11 mouse cellular contexts compared by ENCODE assay signal in genomic region chrX:106485671-106486070, GRCm38 (mm10). TPM values are rescaled to one million over a fixed set of nuclear protein-coding genes. Genes with fewer than 3 reads are reported as not detected.
DNase-seq lines count a peak whose midpoint lies in the region; ATAC-seq and TF ChIP-seq lines count a peak whose summit lies in the region.
"Had no signal": no experiment of that assay in that cellular context is flagged by ENCODE, and none has a peak within 500 bp of the region (broad histone marks: within the 10 kb centered on the region; RNA-seq: fewer than 3 reads in every experiment).

No protein-coding gene starts in this region.

- no peaks in the 10 kb centered on the region for H3K36me3 ChIP-seq in kidney, embryonic 14.5 days (ENCODE audit: control insufficient read depth, insufficient read depth, low read length)
- H3K36me3 ChIP-seq in embryonic facial prominence, embryonic 10.5 days (replicated peaks): no peaks in the 10 kb centered on the region
- H3K36me3 ChIP-seq in hindbrain, embryonic 15.5 days: no peaks in the 10 kb centered on the region
- no peaks in the 10 kb centered on the region for H3K36me3 ChIP-seq in midbrain, embryonic 14.5 days (ENCODE audit: control insufficient read depth, insufficient read depth, low read length)

- H3K9ac ChIP-seq in kidney, embryonic 14.5 days (ENCODE audit: low read depth, low read length): peak overlapping the region; percentile 47
- H3K9ac ChIP-seq in hindbrain, embryonic 15.5 days: no peak overlapping the region
- no peak overlapping the region for H3K9ac ChIP-seq in midbrain, embryonic 14.5 days (replicated peaks; ENCODE audit: low read length)

- H3K27ac ChIP-seq in kidney, embryonic 14.5 days (ENCODE audit: low read depth, low read length): no peak overlapping the region
- peak overlapping the region; percentile 86 for H3K27ac ChIP-seq in embryonic facial prominence, embryonic 10.5 days (replicated peaks)
- H3K27ac ChIP-seq in hindbrain, embryonic 15.5 days (replicated peaks): no peak overlapping the region
- no peak overlapping the region for H3K27ac ChIP-seq in midbrain, embryonic 14.5 days (replicated peaks; ENCODE audit: low read depth, low read length)
- no peak overlapping the region for H3K27ac ChIP-seq in layer of hippocampus, adult 2 months

- no peak for DNase-seq in kidney, adult 11 months
- no peak for DNase-seq in embryonic facial prominence, embryonic 10.5 days (ENCODE audit: low spot score)
- peak; percentile 1 for DNase-seq in midbrain, embryonic 14.5 days
- DNase-seq in spleen, postnatal 14 days (ENCODE audit: low spot score in 2 of 2): no peak
- no peak for DNase-seq in adrenal gland, postnatal 4 days (ENCODE audit: low spot score in 2 of 2)
- no peak for DNase-seq in layer of hippocampus, adult 2 months (ENCODE audit: low spot score in 2 of 2)
- DNase-seq: cerebellum, adult 9-11 months had no signal

- H3K4me1 ChIP-seq in kidney, embryonic 14.5 days (ENCODE audit: control insufficient read depth, insufficient read depth, low read length): no peaks in the 10 kb centered on the region
- H3K4me1 ChIP-seq in embryonic facial prominence, embryonic 10.5 days: peaks cover 10% of the 10 kb centered on the region
- H3K4me1 ChIP-seq in hindbrain, embryonic 15.5 days (replicated peaks): 0 out of 2 replicates have a peak, but pooled peaks cover 10% of the 10 kb centered on the region
- H3K4me1 ChIP-seq in midbrain, embryonic 14.5 days (ENCODE audit: control insufficient read depth, insufficient read depth, low read length): no peaks in the 10 kb centered on the region

- ATAC-seq in kidney, embryonic 14.5 days (ENCODE audit: low FRiP score, low TSS enrichment): peak; percentile 79
- no peak; the same call in 1 of the 2 replicates for ATAC-seq in hindbrain, embryonic 15.5 days (ENCODE audit: low FRiP score, low read depth)
- ATAC-seq in midbrain, embryonic 14.5 days (ENCODE audit: low FRiP score, low TSS enrichment): no peak; the same call in 1 of the 2 replicates

- WGBS in kidney, embryonic 14.5 days: 27% methylated on average over 13 of the region's 13 CpGs
- 12% methylated on average over 13 of the region's 13 CpGs for WGBS in embryonic facial prominence, embryonic 10.5 days
- WGBS in hindbrain, embryonic 15.5 days: 14% methylated on average over 13 of the region's 13 CpGs
- WGBS in midbrain, embryonic 14.5 days: 26% methylated on average over 13 of the region's 13 CpGs

- peaks cover 5% of the 10 kb centered on the region; the same call in 1 of the 2 replicates for H3K27me3 ChIP-seq in kidney, embryonic 14.5 days (ENCODE audit: control insufficient read depth, insufficient read depth, low read length)
- peaks cover 29% of the 10 kb centered on the region for H3K27me3 ChIP-seq in embryonic facial prominence, embryonic 10.5 days (replicated peaks; ENCODE audit: low read depth, poor library complexity, severe bottlenecking)
- H3K27me3 ChIP-seq in hindbrain, embryonic 15.5 days: peaks cover 26% of the 10 kb centered on the region
- H3K27me3 ChIP-seq in midbrain, embryonic 14.5 days (ENCODE audit: control insufficient read depth, insufficient read depth, low read length): peaks cover 6% of the 10 kb centered on the region; the same call in 1 of the 2 replicates

- H3K4me3 ChIP-seq in kidney, embryonic 14.5 days (ENCODE audit: low read length): peak overlapping the region; percentile 42
- H3K4me3 ChIP-seq in embryonic facial prominence, embryonic 10.5 days: peak overlapping the region; percentile 60
- H3K4me3 ChIP-seq in hindbrain, embryonic 15.5 days: peak overlapping the region; percentile 37
- H3K4me3 ChIP-seq in midbrain, embryonic 14.5 days (replicated peaks; ENCODE audit: low read depth, low read length): peak overlapping the region; percentile 38
- no peak overlapping the region for H3K4me3 ChIP-seq in layer of hippocampus, adult 2 months
- H3K4me3 ChIP-seq: myocyte had no signal

- TF ChIP-seq CTCF in layer of hippocampus, adult 2 months (conservative IDR thresholded peaks at IDR 0.05): no peak

- H3K9me3 ChIP-seq in kidney, embryonic 14.5 days (ENCODE audit: control insufficient read depth, low read length): no peaks in the 10 kb centered on the region
- no peaks in the 10 kb centered on the region for H3K9me3 ChIP-seq in embryonic facial prominence, embryonic 10.5 days
- no peaks in the 10 kb centered on the region for H3K9me3 ChIP-seq in hindbrain, embryonic 15.5 days
- no peaks in the 10 kb centered on the region for H3K9me3 ChIP-seq in midbrain, embryonic 14.5 days (ENCODE audit: control insufficient read depth, low read length)

- H3K4me2 ChIP-seq in kidney, embryonic 14.5 days (replicated peaks; ENCODE audit: low read depth, low read length): peak overlapping the region; percentile 56
- peak overlapping the region; percentile 60 for H3K4me2 ChIP-seq in hindbrain, embryonic 15.5 days
- peak overlapping the region; percentile 63 for H3K4me2 ChIP-seq in midbrain, embryonic 14.5 days (ENCODE audit: low read length)

RNA-seq across cellular contexts. Expression of gene Fndc3c1, which starts 0.5 kb away (rescaled TPM):
- polyA plus RNA-seq in kidney, embryonic 14.5 days (2014; fragmentation: Nextera tagmentation; extraction: Ambion mirVana): 12.9 and 17.4 TPM in 2 replicates
- 110 and 140 TPM in 2 replicates for polyA plus RNA-seq in embryonic facial prominence, embryonic 10.5 days (2016; fragmentation: Nextera tagmentation; extraction: Ambion mirVana)
- 0.09 and 0.25 TPM in 2 replicates for polyA plus RNA-seq in hindbrain, embryonic 15.5 days (2015; fragmentation: Nextera tagmentation; extraction: Ambion mirVana)
- polyA plus RNA-seq in midbrain, embryonic 14.5 days (2014; fragmentation: Nextera tagmentation; extraction: Ambion mirVana): 1.1 TPM in 1 of 2 replicates, not detected in the other
- total RNA-seq in adrenal gland, postnatal 4 days (2021): 1 to 10 TPM; 2.2 to 2.5 TPM
- not detected for total RNA-seq in layer of hippocampus, adult 2 months (2021)
- total RNA-seq: MEL had no signal
- polyA plus RNA-seq: myocyte had no signal
